Comparison of ENCODE assay signal across 25 mouse cellular contexts in genomic region chr3:127211119-127211518, GRCm38 (mm10).
"Had no signal": no experiment of that assay in that cellular context is flagged by ENCODE, and none has a peak within 500 bp of the region (broad histone marks: within the 10 kb centered on the region; RNA-seq: fewer than 3 reads in every experiment).

No protein-coding gene starts in this region.

- DNase-seq: forebrain, postnatal 0 days; gastrocnemius, postnatal 14 days; gastrocnemius, postnatal 36 days; heart, adult 11 months; heart, adult 2 months; heart, postnatal 14 days; heart, postnatal 36 days; kidney, adult 11 months; kidney, adult 2 months; kidney, adult 9 months; kidney, postnatal 14 days; kidney, postnatal 36 days; layer of hippocampus, adult 9-11 months; layer of hippocampus, postnatal 36 days had no signal

- H3K27me3 ChIP-seq: heart, embryonic 13.5 days; heart, embryonic 15.5 days; hindbrain, embryonic 13.5 days; hindbrain, embryonic 15.5 days; intestine, embryonic 15.5 days; kidney, embryonic 15.5 days; limb, embryonic 13.5 days; limb, embryonic 15.5 days had no signal

- H3K9me3 ChIP-seq: heart, embryonic 13.5 days; heart, embryonic 15.5 days; hindbrain, embryonic 13.5 days; hindbrain, embryonic 15.5 days; intestine, embryonic 15.5 days; kidney, embryonic 15.5 days; limb, embryonic 13.5 days; limb, embryonic 15.5 days had no signal

- H3K4me3 ChIP-seq: heart, adult 2 months; heart, embryonic 13.5 days; heart, embryonic 15.5 days; hindbrain, embryonic 13.5 days; hindbrain, embryonic 15.5 days; intestine, embryonic 15.5 days; kidney, embryonic 15.5 days; limb, embryonic 13.5 days; limb, embryonic 15.5 days had no signal

- H3K9ac ChIP-seq: forebrain, postnatal 0 days; heart, embryonic 13.5 days; heart, embryonic 15.5 days; hindbrain, embryonic 13.5 days; hindbrain, embryonic 15.5 days; intestine, embryonic 15.5 days; kidney, embryonic 15.5 days; limb, embryonic 13.5 days; limb, embryonic 15.5 days had no signal

- H3K4me2 ChIP-seq: heart, embryonic 11.5 days; heart, embryonic 13.5 days; heart, embryonic 15.5 days; hindbrain, embryonic 13.5 days; hindbrain, embryonic 15.5 days; intestine, embryonic 15.5 days; kidney, embryonic 15.5 days; limb, embryonic 13.5 days; limb, embryonic 15.5 days had no signal

- ATAC-seq: forebrain, postnatal 0 days; hindbrain, postnatal 0 days; intestine, embryonic 15.5 days had no signal

- H3K27ac ChIP-seq: heart, adult 2 months; heart, embryonic 13.5 days; heart, embryonic 15.5 days; hindbrain, embryonic 13.5 days; hindbrain, embryonic 15.5 days; hindbrain, postnatal 0 days; intestine, embryonic 15.5 days; kidney, embryonic 15.5 days; kidney, postnatal 0 days; limb, embryonic 13.5 days; limb, embryonic 15.5 days had no signal

- H3K4me1 ChIP-seq: heart, embryonic 13.5 days; heart, embryonic 15.5 days; kidney, embryonic 15.5 days had no signal

- H3K36me3 ChIP-seq: heart, embryonic 13.5 days; heart, embryonic 15.5 days; hindbrain, embryonic 13.5 days; hindbrain, embryonic 15.5 days; intestine, embryonic 15.5 days; kidney, embryonic 15.5 days; limb, embryonic 13.5 days; limb, embryonic 15.5 days had no signal
